In the genomic region with DNA sequence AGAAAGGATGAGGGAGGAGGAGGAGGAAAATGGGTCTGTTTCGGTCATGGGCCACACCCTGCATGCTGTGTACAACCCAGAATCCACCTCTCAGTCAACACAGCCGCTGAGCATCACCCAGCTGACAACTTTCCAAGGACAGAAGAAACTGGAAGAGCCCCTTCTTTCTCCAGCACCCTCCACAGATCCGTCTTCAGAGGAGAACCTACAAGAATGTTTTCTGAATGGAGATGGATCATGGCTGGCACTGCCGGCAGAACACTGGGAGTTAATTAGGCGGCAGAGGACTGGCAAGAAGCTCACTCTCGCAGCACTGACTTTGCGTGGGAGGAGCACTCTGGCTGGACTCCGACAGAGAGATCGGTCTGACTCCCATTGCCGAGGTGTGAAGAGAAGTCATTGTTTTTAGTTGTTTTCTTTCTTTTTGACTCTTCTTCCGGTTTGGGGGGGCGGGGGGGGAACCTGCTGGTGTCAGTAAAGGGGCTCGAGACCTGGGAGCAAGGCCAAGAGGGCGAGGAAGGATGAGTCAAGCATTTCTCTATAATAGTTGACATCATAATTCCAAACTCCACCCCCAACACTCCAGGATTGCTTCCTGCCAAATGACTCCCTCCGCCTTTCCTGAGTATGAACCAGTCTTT, we compare ENCODE assay signal across 10 mouse cellular contexts. TPM values are rescaled to one million over a fixed set of nuclear protein-coding genes. Genes with fewer than 3 reads are reported as not detected.
A peak's percentile ranks its signal among the peaks of the same experiment; 100 is the strongest.
DNase-seq lines count a peak whose midpoint lies in the region.
"Had no signal": no experiment of that assay in that cellular context is flagged by ENCODE, and none has a peak within 500 bp of the region (broad histone marks: within the 10 kb centered on the region; RNA-seq: fewer than 3 reads in every experiment).

No protein-coding gene starts in this region.

- no peak overlapping the region for H3K4me3 ChIP-seq in heart, embryonic 10.5 days
- no peak overlapping the region for H3K4me3 ChIP-seq in limb, embryonic 10.5 days
- no peak overlapping the region for H3K4me3 ChIP-seq in midbrain, embryonic 10.5 days
- H3K4me3 ChIP-seq: embryonic facial prominence, embryonic 12.5 days; limb, embryonic 12.5 days had no signal

- H3K36me3 ChIP-seq in heart, embryonic 10.5 days: peaks cover 2% of the 10 kb centered on the region; the same call in 1 of the 2 replicates
- peaks cover 2% of the 10 kb centered on the region for H3K36me3 ChIP-seq in limb, embryonic 10.5 days
- peaks cover 1% of the 10 kb centered on the region; the same call in 1 of the 2 replicates for H3K36me3 ChIP-seq in midbrain, embryonic 10.5 days
- H3K36me3 ChIP-seq: embryonic facial prominence, embryonic 12.5 days had no signal

- no peak overlapping the region for H3K27ac ChIP-seq in heart, embryonic 10.5 days
- H3K27ac ChIP-seq in limb, embryonic 10.5 days: no peak overlapping the region
- no peak overlapping the region for H3K27ac ChIP-seq in midbrain, embryonic 10.5 days (replicated peaks)
- H3K27ac ChIP-seq: embryonic facial prominence, embryonic 12.5 days; limb, embryonic 12.5 days had no signal

- no peaks in the 10 kb centered on the region for H3K9me3 ChIP-seq in heart, embryonic 10.5 days
- no peaks in the 10 kb centered on the region for H3K9me3 ChIP-seq in limb, embryonic 10.5 days (replicated peaks)
- no peaks in the 10 kb centered on the region for H3K9me3 ChIP-seq in midbrain, embryonic 10.5 days (replicated peaks)
- H3K9me3 ChIP-seq: embryonic facial prominence, embryonic 12.5 days; limb, embryonic 12.5 days had no signal

- H3K4me1 ChIP-seq in heart, embryonic 10.5 days: peaks cover 17% of the 10 kb centered on the region
- H3K4me1 ChIP-seq in limb, embryonic 10.5 days: peaks cover 20% of the 10 kb centered on the region
- peaks cover 20% of the 10 kb centered on the region for H3K4me1 ChIP-seq in midbrain, embryonic 10.5 days

- H3K27me3 ChIP-seq in heart, embryonic 10.5 days (ENCODE audit: insufficient read depth, poor library complexity, severe bottlenecking): no peaks in the 10 kb centered on the region
- no peaks in the 10 kb centered on the region for H3K27me3 ChIP-seq in limb, embryonic 10.5 days (ENCODE audit: low read depth, poor library complexity, severe bottlenecking)
- H3K27me3 ChIP-seq in midbrain, embryonic 10.5 days (ENCODE audit: low read depth, poor library complexity, severe bottlenecking): peaks cover 73% of the 10 kb centered on the region
- H3K27me3 ChIP-seq: embryonic facial prominence, embryonic 12.5 days; limb, embryonic 12.5 days had no signal

- WGBS in heart, embryonic 10.5 days: 46% methylated on average over 15 of the region's 15 CpGs
- 55% methylated on average over 15 of the region's 15 CpGs for WGBS in limb, embryonic 10.5 days
- 58% methylated on average over 15 of the region's 15 CpGs for WGBS in midbrain, embryonic 10.5 days

- peak; percentile 67 to 77 for DNase-seq in heart, adult 18-20 months
- no peak for DNase-seq in heart, embryonic 10.5 days (ENCODE audit: low spot score)
- peak; percentile 23 to 35 for DNase-seq in adrenal gland, adult 18-20 months (ENCODE audit: low spot score in 2 of 2)
- peak; percentile 50 to 73 for DNase-seq in heart, adult 9 months (ENCODE audit: low spot score in 2 of 2)
- DNase-seq in kidney, postnatal 36 days: peak; percentile 64 to 72
- peak; percentile 50 to 69 for DNase-seq in urinary bladder, postnatal 4 days (ENCODE audit: low spot score in 2 of 2)
- DNase-seq in limb, embryonic 10.5 days (ENCODE audit: low spot score): no peak
- no peak for DNase-seq in midbrain, embryonic 10.5 days (ENCODE audit: low spot score)

RNA-seq across cellular contexts. Expression of gene Chic2, which starts 2.2 kb away (rescaled TPM):
- 10 to 100 TPM; 16.7 to 17.0 TPM for total RNA-seq in heart, adult 18-20 months (2021)
- polyA plus RNA-seq in heart, embryonic 10.5 days (2016; fragmentation: Nextera tagmentation; extraction: Ambion mirVana): 24.5 and 37.8 TPM in 2 replicates
- 10 to 100 TPM; 25.2 to 25.8 TPM for total RNA-seq in adrenal gland, adult 18-20 months (2021)
- 36.9 and 40.0 TPM in 2 replicates for polyA plus RNA-seq in limb, embryonic 10.5 days (2016; fragmentation: Nextera tagmentation; extraction: Ambion mirVana)
- polyA plus RNA-seq in midbrain, embryonic 10.5 days (2016; fragmentation: Nextera tagmentation; extraction: Ambion mirVana): 26.8 and 28.5 TPM in 2 replicates

RNA-seq across cellular contexts. Expression of gene Gsx2, which starts 28.6 kb away (rescaled TPM):
- not detected for total RNA-seq in heart, adult 18-20 months (2021)
- polyA plus RNA-seq in heart, embryonic 10.5 days (2016; fragmentation: Nextera tagmentation; extraction: Ambion mirVana): not detected in 2 replicates
- total RNA-seq in adrenal gland, adult 18-20 months (2021): not detected
- polyA plus RNA-seq in limb, embryonic 10.5 days (2016; fragmentation: Nextera tagmentation; extraction: Ambion mirVana): not detected in 2 replicates
- 2.5 and 3.4 TPM in 2 replicates for polyA plus RNA-seq in midbrain, embryonic 10.5 days (2016; fragmentation: Nextera tagmentation; extraction: Ambion mirVana)
- polyA plus RNA-seq: limb, embryonic 12.5 days had no signal

Comparison
In these comparisons a context has a peak if more than half of its experiments do, and no peak if none do; other contexts are left out.
1. DNase-seq: peak in heart, adult 18-20 months (2 of 2), adrenal gland, adult 18-20 months (2 of 2), heart, adult 9 months (2 of 2), kidney, postnatal 36 days (2 of 2) and urinary bladder, postnatal 4 days (2 of 2); none in heart, embryonic 10.5 days (single experiment), limb, embryonic 10.5 days (single experiment) and midbrain, embryonic 10.5 days (single experiment).